Mouse (Mus musculus): ENCODE measurements at regions not wholly inside any gene's neighbourhood (a gene's known extent, or its start where the extent isn't known, plus 50 kb on each side); places are given as distances from the start of the nearest gene placed in this dataset.
"Not testable (repeated sequence)": the region's sequence is repeated elsewhere in the genome, so short reads cannot be mapped to it uniquely, and the experiment has no call there.

DNA sequence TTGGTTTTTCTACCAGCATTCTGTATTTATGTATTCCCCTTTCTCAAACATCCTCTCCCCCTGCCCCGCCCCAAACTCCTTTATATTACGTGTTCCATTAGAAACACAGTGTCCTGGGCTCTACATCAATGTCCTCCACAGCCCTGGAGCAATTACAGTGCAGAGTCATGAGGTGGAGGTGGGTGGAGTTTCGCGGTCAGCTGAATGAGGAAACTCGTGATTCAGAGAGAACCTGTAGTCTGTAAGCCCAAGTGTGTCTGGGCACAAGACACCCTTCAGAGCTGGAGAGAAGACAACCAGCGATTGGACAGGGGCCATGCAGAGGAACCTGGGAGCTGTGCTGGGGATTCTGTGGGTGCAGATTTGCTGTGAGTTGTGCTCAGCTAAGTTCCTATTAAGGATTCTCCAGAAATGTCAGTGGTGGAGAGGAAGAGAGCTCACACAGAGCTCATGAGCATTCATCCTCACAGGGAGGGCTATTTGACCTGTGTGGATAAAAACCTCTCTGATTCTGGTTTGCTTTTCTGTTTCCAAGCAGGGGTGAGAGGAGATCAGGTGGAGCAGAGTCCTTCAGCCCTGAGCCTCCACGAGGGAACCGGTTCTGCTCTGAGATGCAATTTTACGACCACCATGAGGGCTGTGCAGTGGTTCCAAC lies 570.4 kb downstream of the Dad1 start:
- not testable (repeated sequence) for TF ChIP-seq POLR2A (IDR thresholded peaks at IDR 0.05; ENCODE audit: insufficient read depth, low read length); CTCF (IDR thresholded peaks at IDR 0.05; ENCODE audit: low read depth, low read length)
